Mouse (Mus musculus): ENCODE measurements around the gene Senp6.

DNA sequence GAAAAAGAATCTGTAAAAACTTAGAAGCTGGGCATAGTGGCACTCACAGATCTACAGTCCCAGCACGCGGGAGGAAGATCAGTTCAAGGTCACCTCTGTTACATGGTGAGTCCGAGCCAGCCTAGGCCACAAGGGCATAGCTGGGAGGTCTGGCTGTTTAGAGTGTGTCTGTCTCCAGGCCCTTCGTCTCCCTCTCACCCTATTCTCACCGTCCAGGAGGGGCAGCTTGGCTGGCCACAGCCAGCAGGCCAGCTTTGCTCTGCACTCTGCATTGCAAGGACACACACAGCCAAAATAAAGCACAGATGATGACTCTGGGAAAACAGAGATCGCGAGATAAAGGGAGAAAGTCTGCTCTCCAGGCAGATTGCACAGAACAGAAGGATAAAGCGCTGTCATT lies 43.9 kb upstream of the Senp6 start:
- TF ChIP-seq CTCF (IDR thresholded peaks at IDR 0.05; ENCODE audit: insufficient read depth, low read depth, low read length) (no peak), POLR2A (IDR thresholded peaks at IDR 0.05; ENCODE audit: insufficient read depth, low read depth, low read length) (no peak)

Measured in olfactory bulb, adult 2 months (tissue).